Mouse (Mus musculus): ENCODE measurements around the gene Mettl23. TPM values are rescaled to one million over a fixed set of nuclear protein-coding genes. Genes with fewer than 3 reads are reported as not detected.
"Not testable (repeated sequence)": the region's sequence is repeated elsewhere in the genome, so short reads cannot be mapped to it uniquely, and the experiment has no call there.

The Mettl23 gene
- polyA plus RNA-seq, 1 experiment from 2014 or later, result 63.8 TPM

- Histone ChIP-seq H3K36me3 (peaks cover 92% of the 10 kb centered on the region), H3K4me1 (peaks cover 29% of the 10 kb centered on the region), H3K27me3 (replicated peaks) (no peaks in the 10 kb centered on the region), H3K9me3 (no peaks in the 10 kb centered on the region), H3K9ac (no peak overlapping the region), H3K4me2 (no peak overlapping the region), H3K27ac (replicated peaks) (no peak overlapping the region), H3K4me3 (no peak overlapping the region)
- ATAC-seq (ENCODE audit: extremely low read depth, insufficient number of reproducible peaks, low FRiP score, low TSS enrichment), result no peak
- WGBS, result 93% methylated on average over 4 of the region's 4 CpGs
Observed at GRCm38 (mm10) chr11:116836283-116836682, 6.8 kb upstream of the Mettl23 start.

DNA sequence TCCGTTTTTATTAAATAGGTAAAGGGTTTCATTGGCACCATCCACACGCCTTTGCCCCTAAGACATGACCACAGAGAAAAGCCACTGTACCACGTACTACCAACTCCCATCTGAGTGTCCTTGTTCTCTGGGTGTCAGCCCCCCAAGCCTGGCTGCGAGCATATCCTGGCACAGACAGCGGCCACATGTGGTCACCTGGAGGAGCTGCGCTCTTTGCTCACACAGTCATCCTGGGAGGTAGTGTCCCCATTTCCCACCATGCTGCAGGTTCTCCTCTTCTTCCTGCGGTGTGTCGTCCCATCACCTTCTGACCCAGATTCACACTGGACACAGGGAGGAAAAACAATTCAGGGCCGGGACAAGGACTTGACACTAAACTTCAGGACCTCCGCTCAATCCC lies 5.6 kb upstream of the Mettl23 start:
- no peak overlapping the region for H3K9ac ChIP-seq
- H3K27ac ChIP-seq (replicated peaks), result no peak overlapping the region
- no peak for ATAC-seq (ENCODE audit: extremely low read depth, insufficient number of reproducible peaks, low FRiP score, low TSS enrichment)
- H3K4me3 ChIP-seq, result no peak overlapping the region
- H3K36me3 ChIP-seq, result peaks cover 89% of the 10 kb centered on the region
- H3K9me3 ChIP-seq, result no peaks in the 10 kb centered on the region
- 90% methylated on average over 10 of the region's 10 CpGs for WGBS
- no peak overlapping the region for H3K4me2 ChIP-seq
- H3K27me3 ChIP-seq (replicated peaks), result no peaks in the 10 kb centered on the region
- peaks cover 37% of the 10 kb centered on the region for H3K4me1 ChIP-seq

DNA sequence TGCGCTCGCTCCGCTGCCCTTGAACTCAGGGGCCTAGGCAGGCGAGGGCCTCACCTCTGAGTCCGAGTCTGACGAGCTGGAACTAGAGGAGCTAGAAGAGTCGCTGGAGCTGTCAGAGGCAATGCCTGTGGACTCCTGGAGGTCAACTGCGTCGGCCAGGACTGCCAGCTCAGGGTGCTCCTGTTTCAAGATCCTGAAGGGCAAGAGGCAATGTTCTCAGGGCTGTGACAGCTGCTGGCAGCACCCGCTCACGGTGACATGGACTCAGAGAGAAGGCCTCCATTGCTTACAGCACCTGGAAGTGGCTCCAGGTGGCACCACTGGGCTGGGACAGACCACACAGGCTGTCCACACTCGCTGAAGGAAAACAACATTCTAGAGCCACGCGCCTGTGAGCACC lies 4.1 kb upstream of the Mettl23 start:
- 87% methylated on average over 14 of the region's 14 CpGs for WGBS
- H3K36me3 ChIP-seq, result peaks cover 77% of the 10 kb centered on the region
- H3K27ac ChIP-seq (replicated peaks), result no peak overlapping the region
- no peaks in the 10 kb centered on the region for H3K27me3 ChIP-seq (replicated peaks)
- H3K4me2 ChIP-seq, result no peak overlapping the region
- H3K4me1 ChIP-seq, result peaks cover 34% of the 10 kb centered on the region
- no peaks in the 10 kb centered on the region for H3K9me3 ChIP-seq
- ATAC-seq (ENCODE audit: extremely low read depth, insufficient number of reproducible peaks, low FRiP score, low TSS enrichment), result no peak
- 0 out of 2 replicates have a peak overlapping the region, but pooled peaks have one; percentile 72 for H3K9ac ChIP-seq
- H3K4me3 ChIP-seq, result peak overlapping the region; percentile 22; the same call in 1 of the 2 replicates

GRCm38 (mm10) chr11:116839601-116840000 lies 3.5 kb upstream of the Mettl23 start:
- 71% methylated on average over 7 of the region's 7 CpGs for WGBS
- Histone ChIP-seq H3K27me3 (replicated peaks) (no peaks in the 10 kb centered on the region), H3K9ac (peak overlapping the region; percentile 72), H3K4me3 (peak overlapping the region; percentile 22), H3K36me3 (peaks cover 70% of the 10 kb centered on the region), H3K27ac (replicated peaks) (no peak overlapping the region), H3K4me1 (peaks cover 41% of the 10 kb centered on the region), H3K9me3 (no peaks in the 10 kb centered on the region), H3K4me2 (peak overlapping the region; percentile 93)
- ATAC-seq (ENCODE audit: extremely low read depth, insufficient number of reproducible peaks, low FRiP score, low TSS enrichment), result no peak

GRCm38 (mm10) chr11:116840748-116841147 lies 2.3 kb upstream of the Mettl23 start:
- Histone ChIP-seq H3K27me3 (replicated peaks) (no peaks in the 10 kb centered on the region), H3K27ac (replicated peaks) (no peak overlapping the region), H3K4me3 (peak overlapping the region; percentile 90), H3K4me2 (peak overlapping the region; percentile 93), H3K36me3 (peaks cover 59% of the 10 kb centered on the region), H3K4me1 (peaks cover 47% of the 10 kb centered on the region), H3K9me3 (no peaks in the 10 kb centered on the region), H3K9ac (peak overlapping the region; percentile 97)
- WGBS, result 78% methylated on average over 4 of the region's 4 CpGs
- no peak for ATAC-seq (ENCODE audit: extremely low read depth, insufficient number of reproducible peaks, low FRiP score, low TSS enrichment)

DNA sequence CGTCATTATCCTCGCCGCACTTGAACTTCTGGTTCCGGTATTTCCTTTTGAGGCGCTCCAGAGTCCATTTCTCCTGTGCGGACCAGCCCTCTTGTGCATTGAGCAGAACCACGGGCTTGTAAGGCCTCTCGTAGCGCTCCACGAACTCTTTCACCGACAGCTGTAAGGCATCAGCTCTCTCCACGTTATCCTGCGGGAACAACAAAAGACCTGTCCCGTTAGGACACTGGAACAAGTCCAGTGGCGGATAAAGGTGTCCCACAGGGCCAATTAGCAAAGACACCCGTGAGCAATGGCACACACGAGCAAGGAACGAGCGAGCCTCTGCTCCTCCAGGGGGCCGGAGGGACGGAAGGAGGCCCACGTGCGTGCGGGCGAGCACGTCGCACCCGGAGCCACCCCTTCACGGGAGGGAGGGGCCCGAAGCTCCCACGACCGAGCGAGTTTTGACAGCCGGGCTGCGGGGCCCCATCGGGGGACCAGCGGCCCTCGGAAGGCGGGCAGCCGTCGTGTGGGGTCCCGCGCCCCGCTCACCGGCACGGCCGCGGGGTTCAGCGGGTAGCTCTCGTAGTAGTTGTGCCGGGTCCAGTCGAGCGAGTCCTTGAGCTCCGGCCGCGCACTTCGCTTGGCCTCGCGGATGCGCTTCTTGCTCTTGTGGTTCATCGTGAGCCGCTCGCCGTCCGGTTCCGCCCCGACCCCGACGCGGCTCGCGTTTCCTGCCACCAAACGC lies 382 bp upstream of the Mettl23 start:
- H3K27me3 ChIP-seq (replicated peaks), result no peaks in the 10 kb centered on the region
- H3K36me3 ChIP-seq, result peaks cover 50% of the 10 kb centered on the region
- ATAC-seq (ENCODE audit: extremely low read depth, insufficient number of reproducible peaks, low FRiP score, low TSS enrichment), result peak; percentile 56
- WGBS, result under 1% methylated on average over 73 of the region's 73 CpGs
- H3K4me3 ChIP-seq, result peak overlapping the region; percentile 90
- H3K9ac ChIP-seq, result peak overlapping the region; percentile 97
- peaks cover 53% of the 10 kb centered on the region for H3K4me1 ChIP-seq
- no peaks in the 10 kb centered on the region for H3K9me3 ChIP-seq
- peak overlapping the region; percentile 93 for H3K4me2 ChIP-seq
- H3K27ac ChIP-seq (replicated peaks), result peak overlapping the region; percentile 100

- H3K4me3 ChIP-seq, result no peak overlapping the region
- H3K9me3 ChIP-seq, result no peaks in the 10 kb centered on the region
- no peak for ATAC-seq (ENCODE audit: extremely low read depth, insufficient number of reproducible peaks, low FRiP score, low TSS enrichment)
- no peak overlapping the region for H3K4me2 ChIP-seq
- peak overlapping the region; percentile 13; the same call in 1 of the 2 replicates for H3K9ac ChIP-seq
- peaks cover 48% of the 10 kb centered on the region for H3K4me1 ChIP-seq
- 0 out of 2 replicates have a peak overlapping the region, but pooled peaks have one; percentile 6 for H3K27ac ChIP-seq (replicated peaks)
- WGBS, result 84% methylated on average over 4 of the region's 4 CpGs
- H3K27me3 ChIP-seq (replicated peaks), result no peaks in the 10 kb centered on the region
- peaks cover 50% of the 10 kb centered on the region for H3K36me3 ChIP-seq
Observed at GRCm38 (mm10) chr11:116846593-116847181, 3.6 kb downstream of the Mettl23 start.

GRCm38 (mm10) chr11:116847187-116848085 lies 4.4 kb downstream of the Mettl23 start:
- ATAC-seq (ENCODE audit: extremely low read depth, insufficient number of reproducible peaks, low FRiP score, low TSS enrichment), result no peak
- peaks cover 54% of the 10 kb centered on the region for H3K36me3 ChIP-seq
- 0 out of 2 replicates have a peak overlapping the region, but pooled peaks have one; percentile 6 for H3K27ac ChIP-seq (replicated peaks)
- WGBS, result 87% methylated on average over 3 of the region's 3 CpGs
- H3K4me2 ChIP-seq, result no peak overlapping the region
- H3K9ac ChIP-seq, result peak overlapping the region; percentile 13; the same call in 1 of the 2 replicates
- no peaks in the 10 kb centered on the region for H3K9me3 ChIP-seq
- no peaks in the 10 kb centered on the region for H3K27me3 ChIP-seq (replicated peaks)
- peaks cover 44% of the 10 kb centered on the region for H3K4me1 ChIP-seq
- H3K4me3 ChIP-seq, result no peak overlapping the region

DNA sequence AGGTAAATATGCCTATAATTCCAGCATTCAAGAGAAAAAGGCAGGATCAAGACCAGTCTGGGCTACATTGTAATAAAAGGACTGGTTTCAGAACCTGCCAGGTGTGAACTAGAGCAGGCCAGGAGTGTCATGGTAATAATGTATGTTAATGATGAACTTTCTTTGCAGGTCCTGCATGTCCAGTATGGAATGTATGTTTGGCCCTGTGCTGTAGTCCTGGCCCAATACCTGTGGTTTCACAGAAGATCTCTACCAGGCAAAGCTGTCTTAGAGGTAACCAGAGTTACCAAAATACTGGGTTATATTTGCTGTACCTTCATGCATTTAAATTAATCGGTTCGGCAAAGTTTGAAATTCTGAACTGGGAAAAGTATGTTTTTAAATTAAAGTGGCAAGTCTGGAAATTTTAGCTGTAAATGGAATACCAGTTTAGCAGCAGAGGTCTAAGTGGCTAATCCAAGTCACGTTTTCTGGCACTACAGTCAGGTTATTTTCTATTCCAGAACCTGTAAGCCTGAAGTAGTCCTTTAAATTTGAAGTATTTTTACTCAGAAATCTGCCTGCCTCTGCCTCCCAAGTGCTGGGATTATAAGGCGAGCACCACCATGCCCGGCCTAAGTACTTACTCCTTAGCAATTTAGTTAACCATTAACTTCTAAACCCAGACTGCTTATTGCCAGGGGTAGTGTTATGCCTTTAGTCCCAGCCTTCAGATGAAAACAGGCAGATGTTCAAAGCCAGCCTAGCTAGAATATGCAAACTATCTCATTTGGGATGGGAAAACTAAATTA lies 5.2 kb downstream of the Mettl23 start:
- WGBS, result 77% methylated on average over 5 of the region's 5 CpGs
- H3K9ac ChIP-seq, result no peak overlapping the region
- no peak for ATAC-seq (ENCODE audit: extremely low read depth, insufficient number of reproducible peaks, low FRiP score, low TSS enrichment)
- H3K27ac ChIP-seq (replicated peaks), result no peak overlapping the region
- H3K4me1 ChIP-seq, result peaks cover 44% of the 10 kb centered on the region
- H3K36me3 ChIP-seq, result peaks cover 54% of the 10 kb centered on the region
- no peak overlapping the region for H3K4me3 ChIP-seq
- H3K4me2 ChIP-seq, result no peak overlapping the region
- no peaks in the 10 kb centered on the region for H3K9me3 ChIP-seq
- H3K27me3 ChIP-seq (replicated peaks), result no peaks in the 10 kb centered on the region

- not testable (repeated sequence) for H3K9ac ChIP-seq; H3K4me3 ChIP-seq; H3K9me3 ChIP-seq; H3K4me2 ChIP-seq; H3K27me3 ChIP-seq (replicated peaks); ATAC-seq (ENCODE audit: extremely low read depth, insufficient number of reproducible peaks, low FRiP score, low TSS enrichment); H3K27ac ChIP-seq (replicated peaks)
- Histone ChIP-seq H3K36me3 (peaks cover 54% of the 10 kb centered on the region), H3K4me1 (peaks cover 44% of the 10 kb centered on the region)
- 72% methylated on average over 2 of the region's 2 CpGs for WGBS
Observed at GRCm38 (mm10) chr11:116848877-116849178, 5.8 kb downstream of the Mettl23 start.

GRCm38 (mm10) chr11:116849587-116849986 lies 6.5 kb downstream of the Mettl23 start:
- Histone ChIP-seq H3K4me1 (peaks cover 41% of the 10 kb centered on the region), H3K4me3 (no peak overlapping the region), H3K9ac (no peak overlapping the region), H3K36me3 (peaks cover 54% of the 10 kb centered on the region), H3K9me3 (no peaks in the 10 kb centered on the region), H3K4me2 (no peak overlapping the region), H3K27ac (replicated peaks) (no peak overlapping the region), H3K27me3 (replicated peaks) (no peaks in the 10 kb centered on the region)
- no peak for ATAC-seq (ENCODE audit: extremely low read depth, insufficient number of reproducible peaks, low FRiP score, low TSS enrichment)
